Mouse (Mus musculus): Measurements from ENCODE around the gene Sez6l. TPM values are rescaled to one million over a fixed set of nuclear protein-coding genes. Genes with fewer than 3 reads are reported as not detected.

Sez6l gene
- polyA plus RNA-seq (2014; fragmentation: Nextera tagmentation; extraction: Ambion mirVana) = 22.1 and 27.9 TPM in 2 replicates

DNA sequence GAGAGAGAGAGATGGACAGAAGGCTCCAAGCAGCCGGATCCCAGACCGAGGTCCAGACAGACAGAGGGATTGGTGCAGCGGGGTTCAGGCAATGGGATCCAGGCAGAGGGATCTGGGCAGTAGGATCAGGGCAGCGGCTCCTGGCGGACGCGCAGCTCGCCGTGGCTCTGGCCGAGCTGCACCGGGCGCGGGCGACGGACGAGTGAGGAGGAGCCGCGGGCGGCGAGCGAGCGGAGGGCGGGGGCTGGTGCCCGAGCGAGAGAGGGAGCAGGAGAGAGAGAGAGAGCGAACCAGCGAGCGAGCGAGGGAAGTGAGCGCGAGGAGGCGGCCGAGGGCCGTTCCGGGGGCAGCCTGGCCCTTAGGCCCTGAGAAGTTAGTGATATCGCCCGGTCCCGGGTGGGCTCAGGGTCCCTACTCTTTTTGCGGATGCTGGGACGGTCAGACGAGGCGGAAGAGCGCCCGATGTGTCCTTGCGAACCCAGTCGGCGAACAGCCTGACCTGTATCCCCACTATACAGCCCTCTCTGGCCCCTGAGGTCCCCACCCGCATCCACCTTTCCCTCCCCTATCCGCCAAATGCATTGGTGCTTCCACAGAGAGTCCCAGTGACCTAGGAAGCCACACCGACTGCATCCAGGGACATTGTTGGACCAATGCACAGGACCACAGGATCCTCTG, at the start of gene Sez6l:
Gene Sez6l (minus strand): TSS at position 193 of the 678 bp plus-strand sequence.
- Histone ChIP-seq H3K27me3 (replicated peaks; ENCODE audit: control insufficient read depth, insufficient read depth, low read length) (no peaks in the 10 kb centered on the region), H3K4me2 (ENCODE audit: low read length) (peak within 1 kb of the TSS; percentile 80), H3K27ac (ENCODE audit: low read depth, low read length) (peak within 1 kb of the TSS; percentile 88), H3K9me3 (replicated peaks; ENCODE audit: control insufficient read depth, low read length) (no peaks in the 10 kb centered on the region), H3K36me3 (ENCODE audit: control insufficient read depth, insufficient read depth, low read length) (no peaks in the 10 kb centered on the region), H3K4me3 (ENCODE audit: low read depth, low read length) (peak within 1 kb of the TSS; percentile 72), H3K9ac (ENCODE audit: low read length) (peak within 1 kb of the TSS; percentile 90), H3K4me1 (ENCODE audit: control insufficient read depth, insufficient read depth, low read length) (peaks cover 24% of the 10 kb centered on the region)
- DNase-seq (ENCODE audit: low spot score) = peak; percentile 81
- WGBS = 1% methylated on average over 47 of the region's 50 CpGs
- ATAC-seq = peak; percentile 73

GRCm38 (mm10) chr5:112625555-112626160, 48.7 kb upstream of the Sez6l start:
- no peak overlapping the region for H3K27ac ChIP-seq (ENCODE audit: low read depth, low read length)
- H3K9ac ChIP-seq (ENCODE audit: low read length) = peak overlapping the region; percentile 29; the same call in 1 of the 2 replicates
- no peaks in the 10 kb centered on the region for H3K27me3 ChIP-seq (replicated peaks; ENCODE audit: control insufficient read depth, insufficient read depth, low read length)
- peaks cover 8% of the 10 kb centered on the region; the same call in 1 of the 2 replicates for H3K4me1 ChIP-seq (ENCODE audit: control insufficient read depth, insufficient read depth, low read length)
- ATAC-seq (no peak), DNase-seq (ENCODE audit: low spot score) (peak; percentile 33)
- no peak overlapping the region for H3K4me3 ChIP-seq (ENCODE audit: low read depth, low read length)
- 46% methylated on average over 31 of the region's 31 CpGs for WGBS
- H3K9me3 ChIP-seq (replicated peaks; ENCODE audit: control insufficient read depth, low read length) = no peaks in the 10 kb centered on the region
- H3K4me2 ChIP-seq (ENCODE audit: low read length) = peak overlapping the region; percentile 24; the same call in 1 of the 2 replicates
- H3K36me3 ChIP-seq (ENCODE audit: control insufficient read depth, insufficient read depth, low read length) = no peaks in the 10 kb centered on the region

GRCm38 (mm10) chr5:112622946-112623345, 46.0 kb upstream of the Sez6l start:
- Histone ChIP-seq H3K4me2 (ENCODE audit: low read length) (no peak overlapping the region), H3K9me3 (replicated peaks; ENCODE audit: control insufficient read depth, low read length) (no peaks in the 10 kb centered on the region), H3K9ac (ENCODE audit: low read length) (no peak overlapping the region), H3K4me3 (ENCODE audit: low read depth, low read length) (no peak overlapping the region), H3K27ac (ENCODE audit: low read depth, low read length) (no peak overlapping the region), H3K4me1 (ENCODE audit: control insufficient read depth, insufficient read depth, low read length) (peaks cover 8% of the 10 kb centered on the region; the same call in 1 of the 2 replicates), H3K36me3 (ENCODE audit: control insufficient read depth, insufficient read depth, low read length) (no peaks in the 10 kb centered on the region), H3K27me3 (replicated peaks; ENCODE audit: control insufficient read depth, insufficient read depth, low read length) (no peaks in the 10 kb centered on the region)
- no peak for ATAC-seq
- WGBS = 40% methylated on average over 2 of the region's 2 CpGs
- DNase-seq (ENCODE audit: low spot score) = no peak

GRCm38 (mm10) chr5:112620256-112620655, 43.3 kb upstream of the Sez6l start:
- H3K4me1 ChIP-seq (ENCODE audit: control insufficient read depth, insufficient read depth, low read length) = no peaks in the 10 kb centered on the region; the same call in 1 of the 2 replicates
- H3K36me3 ChIP-seq (ENCODE audit: control insufficient read depth, insufficient read depth, low read length) = no peaks in the 10 kb centered on the region
- H3K4me3 ChIP-seq (ENCODE audit: low read depth, low read length) = no peak overlapping the region
- no peak overlapping the region for H3K27ac ChIP-seq (ENCODE audit: low read depth, low read length)
- no peaks in the 10 kb centered on the region for H3K9me3 ChIP-seq (replicated peaks; ENCODE audit: control insufficient read depth, low read length)
- no peak overlapping the region for H3K9ac ChIP-seq (ENCODE audit: low read length)
- H3K4me2 ChIP-seq (ENCODE audit: low read length) = no peak overlapping the region
- no peak for ATAC-seq
- H3K27me3 ChIP-seq (replicated peaks; ENCODE audit: control insufficient read depth, insufficient read depth, low read length) = no peaks in the 10 kb centered on the region
- 62% methylated on average over 3 of the region's 3 CpGs for WGBS
- no peak for DNase-seq (ENCODE audit: low spot score)

GRCm38 (mm10) chr5:112619344-112619743, 42.4 kb upstream of the Sez6l start:
- Histone ChIP-seq H3K27me3 (replicated peaks; ENCODE audit: control insufficient read depth, insufficient read depth, low read length) (no peaks in the 10 kb centered on the region), H3K4me3 (ENCODE audit: low read depth, low read length) (no peak overlapping the region), H3K4me2 (ENCODE audit: low read length) (no peak overlapping the region), H3K9me3 (replicated peaks; ENCODE audit: control insufficient read depth, low read length) (no peaks in the 10 kb centered on the region), H3K27ac (ENCODE audit: low read depth, low read length) (no peak overlapping the region), H3K36me3 (ENCODE audit: control insufficient read depth, insufficient read depth, low read length) (no peaks in the 10 kb centered on the region), H3K9ac (ENCODE audit: low read length) (no peak overlapping the region), H3K4me1 (ENCODE audit: control insufficient read depth, insufficient read depth, low read length) (no peaks in the 10 kb centered on the region; the same call in 1 of the 2 replicates)
- DNase-seq (ENCODE audit: low spot score) = no peak
- WGBS = 87% methylated on average over 3 of the region's 3 CpGs
- ATAC-seq = no peak

DNA sequence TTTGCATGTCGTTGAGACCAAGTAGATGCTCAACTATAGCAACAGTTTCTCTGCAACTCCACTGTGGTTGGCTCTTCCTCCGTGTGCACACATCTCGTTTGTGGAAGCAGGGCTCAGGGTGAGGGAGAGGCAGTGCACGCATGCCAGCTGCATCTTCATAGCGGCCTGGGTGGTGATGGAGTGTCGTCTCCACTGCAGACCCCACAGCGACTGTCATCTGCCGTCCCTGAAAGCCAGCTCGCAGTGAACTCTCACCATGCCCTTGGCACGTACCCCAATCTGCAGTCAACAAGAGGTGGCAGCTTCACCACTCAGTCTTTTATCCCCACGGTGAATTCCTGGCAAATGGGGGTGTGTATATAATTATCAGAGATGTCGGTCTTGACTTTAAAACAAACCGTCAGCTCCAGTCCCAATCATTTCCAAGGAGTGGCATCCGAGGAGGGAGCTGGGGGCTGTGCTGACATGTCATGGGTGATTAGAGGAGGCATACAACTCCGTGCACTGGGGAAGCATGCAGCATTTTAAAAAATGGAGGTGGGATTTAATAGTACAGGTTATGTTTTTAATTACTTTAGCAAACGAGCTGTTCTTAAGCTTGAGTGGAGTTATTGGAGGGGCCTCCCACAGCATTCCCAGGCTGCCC, 40.7 kb upstream of the Sez6l start:
- Histone ChIP-seq H3K27me3 (replicated peaks; ENCODE audit: control insufficient read depth, insufficient read depth, low read length) (no peaks in the 10 kb centered on the region), H3K27ac (ENCODE audit: low read depth, low read length) (no peak overlapping the region), H3K9me3 (replicated peaks; ENCODE audit: control insufficient read depth, low read length) (no peaks in the 10 kb centered on the region), H3K4me2 (ENCODE audit: low read length) (no peak overlapping the region), H3K36me3 (ENCODE audit: control insufficient read depth, insufficient read depth, low read length) (no peaks in the 10 kb centered on the region), H3K4me1 (ENCODE audit: control insufficient read depth, insufficient read depth, low read length) (no peaks in the 10 kb centered on the region; the same call in 1 of the 2 replicates), H3K4me3 (ENCODE audit: low read depth, low read length) (no peak overlapping the region), H3K9ac (ENCODE audit: low read length) (no peak overlapping the region)
- ATAC-seq (no peak), DNase-seq (ENCODE audit: low spot score) (no peak)
- WGBS = 47% methylated on average over 16 of the region's 16 CpGs

DNA sequence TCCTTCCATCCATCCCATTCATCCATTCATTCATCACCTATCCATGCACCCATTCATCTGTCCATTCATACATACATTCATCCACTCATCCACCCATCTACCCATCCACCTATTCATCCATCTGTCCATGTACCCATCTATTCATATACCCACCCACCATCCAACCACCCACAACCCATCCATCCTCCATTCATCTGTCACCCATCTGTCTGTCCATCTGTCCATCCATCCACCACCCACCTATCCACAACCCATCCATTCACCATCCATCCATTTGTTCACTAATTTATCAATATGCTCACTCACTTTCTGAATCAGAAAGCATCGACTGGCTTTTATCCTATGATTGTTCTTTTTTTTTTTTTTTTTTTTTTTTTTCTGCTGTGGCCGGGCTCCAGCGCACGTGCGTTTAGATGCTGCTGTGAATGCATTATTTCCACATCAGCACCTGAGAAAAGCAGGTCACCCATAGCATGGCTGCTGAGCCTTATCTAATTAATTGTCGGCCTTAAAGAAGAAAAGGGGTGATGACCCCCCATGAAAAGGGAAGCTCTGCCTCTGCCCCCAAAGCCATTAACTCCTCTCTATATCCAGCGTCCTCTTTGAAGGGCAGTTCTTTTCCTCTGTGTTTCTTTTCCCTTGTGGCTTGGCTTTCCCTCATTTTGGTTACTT, 39.1 kb upstream of the Sez6l start:
- Histone ChIP-seq H3K9me3 (replicated peaks; ENCODE audit: control insufficient read depth, low read length) (no peaks in the 10 kb centered on the region), H3K9ac (ENCODE audit: low read length) (no peak overlapping the region), H3K4me2 (ENCODE audit: low read length) (no peak overlapping the region), H3K4me1 (ENCODE audit: control insufficient read depth, insufficient read depth, low read length) (no peaks in the 10 kb centered on the region; the same call in 1 of the 2 replicates), H3K27ac (ENCODE audit: low read depth, low read length) (no peak overlapping the region), H3K27me3 (replicated peaks; ENCODE audit: control insufficient read depth, insufficient read depth, low read length) (no peaks in the 10 kb centered on the region), H3K36me3 (ENCODE audit: control insufficient read depth, insufficient read depth, low read length) (no peaks in the 10 kb centered on the region), H3K4me3 (ENCODE audit: low read depth, low read length) (no peak overlapping the region)
- 20% methylated on average over 7 of the region's 7 CpGs for WGBS
- no peak for ATAC-seq
- no peak for DNase-seq (ENCODE audit: low spot score)

DNA sequence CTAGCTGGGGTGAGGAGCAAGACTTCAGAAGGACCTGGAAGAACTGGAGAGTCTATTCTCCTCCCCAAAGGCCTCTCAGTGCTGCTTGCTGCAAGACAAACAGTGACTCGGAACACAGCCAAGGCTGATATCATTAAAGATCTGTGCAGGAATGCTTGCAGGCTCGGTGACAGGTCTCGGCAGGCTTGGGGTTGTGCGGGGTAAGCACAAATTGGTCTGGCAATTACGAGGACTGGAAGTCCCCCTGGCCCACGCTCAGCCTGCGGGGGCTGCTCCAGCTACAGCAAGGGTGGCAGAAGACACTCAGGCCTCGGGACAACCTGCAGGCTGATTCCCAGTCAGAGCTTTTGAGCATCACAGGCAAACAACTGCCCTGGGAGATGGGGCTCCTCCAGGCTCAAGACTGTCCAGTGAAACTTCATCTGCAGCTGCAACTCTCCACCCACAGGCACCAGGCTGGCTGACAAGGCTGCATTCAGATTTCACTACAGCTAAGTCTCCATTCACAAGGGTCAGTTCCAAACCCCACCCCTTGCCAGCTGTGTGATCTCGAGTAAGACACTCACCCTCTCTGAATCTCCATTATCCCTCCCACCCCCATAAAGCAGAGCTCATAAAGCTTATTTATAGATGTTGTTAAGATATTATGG, 31.0 kb upstream of the Sez6l start:
- Histone ChIP-seq H3K27me3 (replicated peaks; ENCODE audit: control insufficient read depth, insufficient read depth, low read length) (no peaks in the 10 kb centered on the region), H3K4me3 (ENCODE audit: low read depth, low read length) (no peak overlapping the region), H3K4me2 (ENCODE audit: low read length) (no peak overlapping the region), H3K4me1 (ENCODE audit: control insufficient read depth, insufficient read depth, low read length) (peaks cover 11% of the 10 kb centered on the region), H3K9me3 (replicated peaks; ENCODE audit: control insufficient read depth, low read length) (no peaks in the 10 kb centered on the region), H3K36me3 (ENCODE audit: control insufficient read depth, insufficient read depth, low read length) (no peaks in the 10 kb centered on the region), H3K27ac (ENCODE audit: low read depth, low read length) (peak overlapping the region; percentile 16; the same call in 1 of the 2 replicates), H3K9ac (ENCODE audit: low read length) (peak overlapping the region; percentile 32; the same call in 1 of the 2 replicates)
- DNase-seq (ENCODE audit: low spot score) (peak; percentile 81), ATAC-seq (no peak; the same call in 1 of the 2 replicates)
- WGBS = 32% methylated on average over 9 of the region's 9 CpGs
